Mouse (Mus musculus): ENCODE measurements around the gene Eci1.

- no peak for TF ChIP-seq CTCF (IDR thresholded peaks at IDR 0.05; ENCODE audit: control insufficient read depth, insufficient read depth, insufficient replicate concordance, low read depth, low read length)
- no peak for TF ChIP-seq POLR2A (IDR thresholded peaks at IDR 0.05; ENCODE audit: control insufficient read depth, low read depth, low read length)
Observed at GRCm38 (mm10) chr17:24449507-24449906, 23.1 kb downstream of the Eci1 start.

Measured in testis, adult 2 months (tissue).